10 mouse cellular contexts compared by ENCODE assay signal in the genomic region with DNA sequence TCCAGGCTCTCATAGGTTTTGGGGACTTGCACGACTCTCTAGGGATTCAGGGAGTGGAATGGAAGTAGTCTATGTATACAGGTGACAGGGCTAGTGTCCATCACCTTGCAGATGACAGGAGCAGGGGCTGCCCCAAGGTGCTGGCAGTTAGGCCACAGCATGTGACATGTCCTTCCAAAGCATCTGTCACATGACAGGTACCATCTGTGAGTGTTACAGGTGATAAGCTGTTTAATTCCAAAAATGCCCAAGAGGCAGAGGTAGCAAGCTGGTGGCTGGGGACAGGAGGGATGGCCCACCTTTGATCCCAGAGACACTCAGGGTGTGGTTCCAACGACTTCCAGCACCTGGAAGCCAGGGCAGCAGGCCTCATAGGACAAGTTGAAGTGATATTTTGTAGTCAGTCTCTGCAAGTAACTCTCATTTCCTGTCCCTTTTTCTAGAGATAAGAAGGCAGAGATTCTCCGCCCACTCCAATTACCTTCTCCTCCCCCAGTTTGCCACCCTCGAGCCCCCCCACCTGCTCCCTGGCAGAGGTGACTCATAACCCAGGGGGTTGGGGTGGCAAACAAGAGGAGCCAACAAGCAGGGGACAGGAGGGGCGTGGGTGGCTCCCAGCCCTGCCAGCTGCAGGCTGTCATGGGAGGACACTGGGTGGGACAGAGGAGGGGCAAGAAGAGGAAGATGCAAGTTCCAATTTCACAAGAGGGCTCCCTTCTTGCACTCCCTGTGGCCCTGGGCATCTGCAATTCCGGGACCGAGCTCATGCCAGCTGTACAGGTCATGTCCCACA. TPM values are rescaled to one million over a fixed set of nuclear protein-coding genes. Genes with fewer than 3 reads are reported as not detected.
A peak's percentile ranks its signal among the peaks of the same experiment; 100 is the strongest.
DNase-seq lines count a peak whose midpoint lies in the region; ATAC-seq and TF ChIP-seq lines count a peak whose summit lies in the region.
"Had no signal": no experiment of that assay in that cellular context is flagged by ENCODE, and none has a peak within 500 bp of the region (broad histone marks: within the 10 kb centered on the region; RNA-seq: fewer than 3 reads in every experiment).

No protein-coding gene starts in this region.

- no peaks in the 10 kb centered on the region for H3K9me3 ChIP-seq in midbrain, embryonic 10.5 days (replicated peaks)
- no peaks in the 10 kb centered on the region for H3K9me3 ChIP-seq in midbrain, embryonic 11.5 days (ENCODE audit: control insufficient read depth, low read length)
- H3K9me3 ChIP-seq: hindbrain, embryonic 15.5 days; limb, embryonic 10.5 days had no signal

- H3K4me2 ChIP-seq in midbrain, embryonic 11.5 days: no peak overlapping the region
- H3K4me2 ChIP-seq: hindbrain, embryonic 15.5 days had no signal

- ATAC-seq in midbrain, embryonic 11.5 days (ENCODE audit: low FRiP score): no peak

- H3K27me3 ChIP-seq in midbrain, embryonic 10.5 days (ENCODE audit: low read depth, poor library complexity, severe bottlenecking): no peaks in the 10 kb centered on the region
- no peaks in the 10 kb centered on the region for H3K27me3 ChIP-seq in midbrain, embryonic 11.5 days (ENCODE audit: control insufficient read depth, insufficient read depth, low read length)
- H3K27me3 ChIP-seq: hindbrain, embryonic 15.5 days had no signal

- H3K4me1 ChIP-seq in midbrain, embryonic 10.5 days: peaks cover 3% of the 10 kb centered on the region; the same call in 1 of the 2 replicates
- no peaks in the 10 kb centered on the region for H3K4me1 ChIP-seq in midbrain, embryonic 11.5 days (ENCODE audit: control insufficient read depth, insufficient read depth, low read length)
- H3K4me1 ChIP-seq: limb, embryonic 10.5 days had no signal

- peak; percentile 69 for DNase-seq in cerebellum, adult 11-12 months
- DNase-seq in cerebellum, postnatal 36 days: no peak
- DNase-seq in left cerebral cortex, adult 2 months (ENCODE audit: extremely low spot score in 1 of 2, low spot score in 2 of 2): peak; percentile 70 to 72
- no peak for DNase-seq in left cerebral cortex, postnatal 10 days (ENCODE audit: extremely low spot score in 1 of 2, low spot score in 2 of 2)
- peak; percentile 78 for DNase-seq in induced T-regulatory cell, adult 2 months (ENCODE audit: low read depth)
- peak; percentile 62 to 80 for DNase-seq in thymus, adult 18-20 months
- no peak for DNase-seq in midbrain, embryonic 10.5 days (ENCODE audit: low spot score)
- DNase-seq in midbrain, embryonic 11.5 days (ENCODE audit: low spot score, missing footprints): no peak

- no peak overlapping the region for H3K4me3 ChIP-seq in left cerebral cortex, adult 2 months
- no peak overlapping the region for H3K4me3 ChIP-seq in midbrain, embryonic 10.5 days
- H3K4me3 ChIP-seq in midbrain, embryonic 11.5 days (ENCODE audit: low read depth, low read length): no peak overlapping the region
- H3K4me3 ChIP-seq: hindbrain, embryonic 15.5 days; limb, embryonic 10.5 days had no signal

- no peak overlapping the region for H3K9ac ChIP-seq in midbrain, embryonic 11.5 days (ENCODE audit: low read length)
- H3K9ac ChIP-seq: hindbrain, embryonic 15.5 days had no signal

- 73% methylated on average over 7 of the region's 7 CpGs for WGBS in midbrain, embryonic 10.5 days
- 71% methylated on average over 7 of the region's 7 CpGs for WGBS in midbrain, embryonic 11.5 days

- peak overlapping the region; percentile 82 for H3K27ac ChIP-seq in left cerebral cortex, adult 2 months
- no peak overlapping the region for H3K27ac ChIP-seq in midbrain, embryonic 10.5 days (replicated peaks)
- no peak overlapping the region for H3K27ac ChIP-seq in midbrain, embryonic 11.5 days (ENCODE audit: low read depth, low read length)
- H3K27ac ChIP-seq: hindbrain, embryonic 15.5 days; limb, embryonic 10.5 days had no signal

- intact Hi-C loops in left cerebral cortex, adult 2 months (cut with DNase I): loop anchor here (5.0 kb wide), 1 partner anchor 44 kb away; no protein-coding TSS in a partner anchor
- intact Hi-C loops in left cerebral cortex, postnatal 10 days (cut with DNase I): no loop called here

- H3K36me3 ChIP-seq in midbrain, embryonic 10.5 days: no peaks in the 10 kb centered on the region
- no peaks in the 10 kb centered on the region for H3K36me3 ChIP-seq in midbrain, embryonic 11.5 days (ENCODE audit: control insufficient read depth, insufficient read depth, low read length)
- H3K36me3 ChIP-seq: hindbrain, embryonic 15.5 days; limb, embryonic 10.5 days had no signal

- no peak for TF ChIP-seq CTCF in left cerebral cortex, adult 2 months (IDR thresholded peaks at IDR 0.05)

RNA-seq across cellular contexts. Expression of gene Camk2b, which starts 47.7 kb away (rescaled TPM):
- total RNA-seq in left cerebral cortex, adult 2 months (2021): 100 to 1,000 TPM; 607 to 644 TPM
- 100 to 1,000 TPM; 768 to 793 TPM for total RNA-seq in left cerebral cortex, postnatal 10 days (2021)
- polyA plus RNA-seq in midbrain, embryonic 10.5 days (2016; fragmentation: Nextera tagmentation; extraction: Ambion mirVana): 0.81 and 2.1 TPM in 2 replicates
- 2.4 and 2.5 TPM in 2 replicates for polyA plus RNA-seq in midbrain, embryonic 11.5 days (2014; fragmentation: Nextera tagmentation; extraction: Ambion mirVana)

Comparison
In these comparisons a context has a peak if more than half of its experiments do, and no peak if none do; other contexts are left out.
1. DNase-seq: peak in cerebellum, adult 11-12 months (single experiment), left cerebral cortex, adult 2 months (2 of 2), induced T-regulatory cell, adult 2 months (single experiment) and thymus, adult 18-20 months (2 of 2); none in cerebellum, postnatal 36 days (0 of 2), left cerebral cortex, postnatal 10 days (0 of 2), midbrain, embryonic 10.5 days (single experiment) and midbrain, embryonic 11.5 days (single experiment).